Mouse (Mus musculus) olfactory bulb, adult 2 months (tissue): Measurements from ENCODE around the gene Pappa2.

Experiments used
- CTCF ChIP-seq: fragments of 200-500 bp; IDR thresholded peaks from 2 replicates; pipeline ENCODE4 v1.5.1; 2012; ENCODE audit warnings: low read depth, mild to moderate bottlenecking, low read length, moderate library complexity; ENCODE audit not compliant: insufficient read depth
- POLR2A ChIP-seq: fragments of 200-500 bp; IDR thresholded peaks from 2 replicates; pipeline ENCODE4 v1.6.1; 2012; ENCODE audit warnings: mild to moderate bottlenecking, low read depth, low read length, moderate library complexity; ENCODE audit not compliant: insufficient read depth

GRCm38 (mm10) chr1:158942864-158943263, 37.4 kb downstream of the Pappa2 start:
- TF ChIP-seq CTCF: no peak
- no peak for TF ChIP-seq POLR2A
